Mouse (Mus musculus): Measurements from ENCODE around the gene Clec4f. TPM values are rescaled to one million over a fixed set of nuclear protein-coding genes. Genes with fewer than 3 reads are reported as not detected.

Gene Clec4f
- polyA plus RNA-seq, 1 experiment from 2014 or later: 0.25 TPM

Other genes starting within 250 kb of the Clec4f start
- gene Tet3, start 197.1 kb downstream of the Clec4f start, polyA plus RNA-seq (2014; fragmentation: Nextera tagmentation; extraction: Ambion mirVana): 50.0 and 56.0 TPM in 2 replicates
- gene Dguok, start 149.2 kb downstream of the Clec4f start, polyA plus RNA-seq (2014; fragmentation: Nextera tagmentation; extraction: Ambion mirVana): 66.6 and 68.5 TPM in 2 replicates
- gene Actg2, start 119.9 kb downstream of the Clec4f start, polyA plus RNA-seq (2014; fragmentation: Nextera tagmentation; extraction: Ambion mirVana): 2.3 TPM in 1 of 2 replicates, not detected in the other
- 63.6 and 64.4 TPM in 2 replicates for gene Stambp, start 83.5 kb downstream of the Clec4f start, polyA plus RNA-seq (2014; fragmentation: Nextera tagmentation; extraction: Ambion mirVana)
- gene Cd207, start 21.7 kb upstream of the Clec4f start, polyA plus RNA-seq (2014; fragmentation: Nextera tagmentation; extraction: Ambion mirVana): not detected in 2 replicates
- 0.22 TPM in 1 of 2 replicates, not detected in the other for gene Vax2, start 55.1 kb upstream of the Clec4f start, polyA plus RNA-seq (2014; fragmentation: Nextera tagmentation; extraction: Ambion mirVana)
- gene Atp6v1b1, start 86.8 kb upstream of the Clec4f start, polyA plus RNA-seq (2014; fragmentation: Nextera tagmentation; extraction: Ambion mirVana): 0.18 TPM in 1 of 2 replicates, not detected in the other
- gene Ankrd53, start 106.5 kb upstream of the Clec4f start, polyA plus RNA-seq (2014; fragmentation: Nextera tagmentation; extraction: Ambion mirVana): 0.19 and 0.37 TPM in 2 replicates
- 59.0 and 62.3 TPM in 2 replicates for gene Tex261, start 119.6 kb upstream of the Clec4f start, polyA plus RNA-seq (2014; fragmentation: Nextera tagmentation; extraction: Ambion mirVana)
- 85.8 and 100 TPM in 2 replicates for gene Nagk, start 138.8 kb upstream of the Clec4f start, polyA plus RNA-seq (2014; fragmentation: Nextera tagmentation; extraction: Ambion mirVana)
- gene Paip2b, start 175.6 kb upstream of the Clec4f start, polyA plus RNA-seq (2014; fragmentation: Nextera tagmentation; extraction: Ambion mirVana): 25.7 and 35.4 TPM in 2 replicates
- 108 and 110 TPM in 2 replicates for gene Zfp638, start 210.9 kb upstream of the Clec4f start, polyA plus RNA-seq (2014; fragmentation: Nextera tagmentation; extraction: Ambion mirVana)

Measured in midbrain, embryonic 14.5 days (tissue).